Mouse (Mus musculus): Measurements from ENCODE around the gene Padi2. TPM values are rescaled to one million over a fixed set of nuclear protein-coding genes. Genes with fewer than 3 reads are reported as not detected.

Padi2 gene
- polyA plus RNA-seq, 1 experiment from 2014 or later = 1.2 TPM

- H3K9me3 ChIP-seq (replicated peaks) = no peaks in the 10 kb centered on the region
- no peaks in the 10 kb centered on the region for H3K4me1 ChIP-seq (replicated peaks)
- no peaks in the 10 kb centered on the region for H3K27me3 ChIP-seq
- ATAC-seq (replicated peaks; ENCODE audit: insufficient number of reproducible peaks, insufficient read depth, low FRiP score, low read depth) = no peak
- no peak overlapping the region for H3K27ac ChIP-seq
- no peak overlapping the region for H3K4me3 ChIP-seq
- H3K36me3 ChIP-seq = no peaks in the 10 kb centered on the region
- H3K9ac ChIP-seq = no peak overlapping the region
- WGBS = 61% methylated on average over 4 of the region's 4 CpGs
- H3K4me2 ChIP-seq = no peak overlapping the region
Observed at GRCm38 (mm10) chr4:140882365-140882764, 23.8 kb upstream of the Padi2 start.

- no peak for ATAC-seq (replicated peaks; ENCODE audit: insufficient number of reproducible peaks, insufficient read depth, low FRiP score, low read depth)
- H3K27me3 ChIP-seq = no peaks in the 10 kb centered on the region
- no peak overlapping the region for H3K4me2 ChIP-seq
- no peak overlapping the region for H3K27ac ChIP-seq
- H3K9ac ChIP-seq = no peak overlapping the region
- no peaks in the 10 kb centered on the region for H3K36me3 ChIP-seq
- no peaks in the 10 kb centered on the region for H3K4me1 ChIP-seq (replicated peaks)
- H3K9me3 ChIP-seq (replicated peaks) = no peaks in the 10 kb centered on the region
- 96% methylated on average over 3 of the region's 3 CpGs for WGBS
- H3K4me3 ChIP-seq = no peak overlapping the region
Observed at GRCm38 (mm10) chr4:140882981-140883380, 23.2 kb upstream of the Padi2 start.

DNA sequence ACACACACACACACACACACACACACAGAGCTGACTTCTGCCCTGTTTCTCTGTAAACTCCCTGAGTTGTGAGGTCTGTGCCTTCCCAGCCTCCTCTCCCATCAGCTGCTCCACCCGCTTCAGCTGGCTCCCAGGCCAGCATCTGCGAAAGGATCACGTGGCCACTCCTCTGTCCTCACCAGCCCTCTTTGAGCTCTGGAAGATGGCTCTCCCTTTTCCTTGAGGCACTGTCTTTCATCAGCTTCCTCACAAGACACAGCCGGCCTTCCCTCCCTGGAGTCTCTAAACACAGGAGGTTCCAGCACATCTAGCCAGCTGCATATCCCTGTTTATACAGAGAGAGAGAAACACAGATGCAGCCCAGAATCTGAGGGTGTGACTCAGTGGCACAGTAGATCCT, 22.3 kb upstream of the Padi2 start:
- no peak overlapping the region for H3K4me2 ChIP-seq
- H3K27me3 ChIP-seq = no peaks in the 10 kb centered on the region
- H3K4me3 ChIP-seq = no peak overlapping the region
- H3K27ac ChIP-seq = no peak overlapping the region
- no peaks in the 10 kb centered on the region for H3K9me3 ChIP-seq (replicated peaks)
- H3K36me3 ChIP-seq = no peaks in the 10 kb centered on the region
- 36% methylated on average over 4 of the region's 4 CpGs for WGBS
- no peaks in the 10 kb centered on the region for H3K4me1 ChIP-seq (replicated peaks)
- no peak overlapping the region for H3K9ac ChIP-seq
- no peak for ATAC-seq (replicated peaks; ENCODE audit: insufficient number of reproducible peaks, insufficient read depth, low FRiP score, low read depth)

GRCm38 (mm10) chr4:140891525-140892162, 14.5 kb upstream of the Padi2 start:
- no peaks in the 10 kb centered on the region for H3K4me1 ChIP-seq (replicated peaks)
- 0 out of 2 replicates have a peak, but pooled peaks cover 5% of the 10 kb centered on the region for H3K9me3 ChIP-seq (replicated peaks)

GRCm38 (mm10) chr4:140892163-140892530, 14.0 kb upstream of the Padi2 start:
- H3K9ac ChIP-seq = no peak overlapping the region
- H3K4me3 ChIP-seq = no peak overlapping the region
- H3K36me3 ChIP-seq = no peaks in the 10 kb centered on the region
- no peak for ATAC-seq (replicated peaks; ENCODE audit: insufficient number of reproducible peaks, insufficient read depth, low FRiP score, low read depth)
- H3K27ac ChIP-seq = no peak overlapping the region
- 0 out of 2 replicates have a peak, but pooled peaks cover 5% of the 10 kb centered on the region for H3K9me3 ChIP-seq (replicated peaks)
- no peaks in the 10 kb centered on the region for H3K27me3 ChIP-seq
- H3K4me2 ChIP-seq = no peak overlapping the region
- 61% methylated on average over 1 of the region's 1 CpGs for WGBS
- H3K4me1 ChIP-seq (replicated peaks) = no peaks in the 10 kb centered on the region

More at GRCm38 (mm10) chr4:140891525-140892162, 14.5 kb upstream of the Padi2 start:
- H3K27me3 ChIP-seq = no peaks in the 10 kb centered on the region
- H3K4me3 ChIP-seq = no peak overlapping the region
- H3K27ac ChIP-seq = no peak overlapping the region
- no peak overlapping the region for H3K9ac ChIP-seq
- no peak overlapping the region for H3K4me2 ChIP-seq
- 87% methylated on average over 14 of the region's 14 CpGs for WGBS
- H3K36me3 ChIP-seq = no peaks in the 10 kb centered on the region
- ATAC-seq (replicated peaks; ENCODE audit: insufficient number of reproducible peaks, insufficient read depth, low FRiP score, low read depth) = no peak

GRCm38 (mm10) chr4:140904776-140905425, 1.2 kb upstream of the Padi2 start:
- no peak overlapping the region for H3K4me3 ChIP-seq
- 55% methylated on average over 14 of the region's 14 CpGs for WGBS
- H3K27ac ChIP-seq = no peak overlapping the region
- peaks cover 21% of the 10 kb centered on the region for H3K4me1 ChIP-seq (replicated peaks)
- H3K27me3 ChIP-seq = peaks cover 51% of the 10 kb centered on the region
- no peak overlapping the region for H3K4me2 ChIP-seq
- H3K9me3 ChIP-seq (replicated peaks) = no peaks in the 10 kb centered on the region
- no peaks in the 10 kb centered on the region for H3K36me3 ChIP-seq
- no peak overlapping the region for H3K9ac ChIP-seq
- ATAC-seq (replicated peaks; ENCODE audit: insufficient number of reproducible peaks, insufficient read depth, low FRiP score, low read depth) = no peak

DNA sequence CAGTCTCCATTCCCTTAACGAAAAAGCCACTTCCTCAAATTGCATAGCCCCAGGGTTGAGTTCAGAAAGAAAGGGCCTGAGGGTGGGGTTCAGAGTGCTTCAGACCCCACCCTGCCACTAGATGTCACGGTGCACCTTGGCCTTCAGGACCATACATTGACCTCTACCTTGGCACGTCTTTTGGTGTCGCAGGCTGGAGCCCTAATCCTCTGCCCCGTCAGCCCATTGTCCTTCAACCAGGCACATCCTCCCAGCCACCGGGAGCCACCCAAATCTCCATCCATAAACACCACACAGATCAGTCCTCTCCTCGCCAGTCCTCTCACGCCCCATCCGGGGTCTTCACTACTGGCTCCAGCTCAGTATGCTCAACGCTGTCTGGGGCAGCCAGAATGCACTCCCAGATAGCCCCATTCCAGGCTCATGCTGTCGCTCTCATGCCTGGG, 695 bp upstream of the Padi2 start:
- no peak overlapping the region for H3K27ac ChIP-seq
- H3K36me3 ChIP-seq = no peaks in the 10 kb centered on the region
- peak overlapping the region; percentile 69 for H3K4me2 ChIP-seq
- H3K9me3 ChIP-seq (replicated peaks) = no peaks in the 10 kb centered on the region
- H3K4me3 ChIP-seq = peak overlapping the region; percentile 48
- H3K27me3 ChIP-seq = peaks cover 51% of the 10 kb centered on the region
- 16% methylated on average over 11 of the region's 11 CpGs for WGBS
- H3K9ac ChIP-seq = 0 out of 2 replicates have a peak overlapping the region, but pooled peaks have one; percentile 46
- peaks cover 21% of the 10 kb centered on the region for H3K4me1 ChIP-seq (replicated peaks)
- no peak for ATAC-seq (replicated peaks; ENCODE audit: insufficient number of reproducible peaks, insufficient read depth, low FRiP score, low read depth)

- 60% methylated on average over 11 of the region's 11 CpGs for WGBS
- Histone ChIP-seq H3K9me3 (replicated peaks) (no peaks in the 10 kb centered on the region), H3K4me1 (replicated peaks) (peaks cover 24% of the 10 kb centered on the region), H3K27ac (no peak overlapping the region), H3K27me3 (peaks cover 55% of the 10 kb centered on the region), H3K4me3 (no peak overlapping the region), H3K4me2 (peak overlapping the region; percentile 69; the same call in 1 of the 2 replicates), H3K9ac (no peak overlapping the region), H3K36me3 (no peaks in the 10 kb centered on the region)
- ATAC-seq (replicated peaks; ENCODE audit: insufficient number of reproducible peaks, insufficient read depth, low FRiP score, low read depth) = no peak
Observed at GRCm38 (mm10) chr4:140906827-140907280, 710 bp downstream of the Padi2 start.

- 70% methylated on average over 12 of the region's 12 CpGs for WGBS
- Histone ChIP-seq H3K27ac (no peak overlapping the region), H3K4me3 (no peak overlapping the region), H3K36me3 (no peaks in the 10 kb centered on the region), H3K4me1 (replicated peaks) (peaks cover 24% of the 10 kb centered on the region), H3K27me3 (peaks cover 57% of the 10 kb centered on the region), H3K4me2 (no peak overlapping the region), H3K9ac (no peak overlapping the region), H3K9me3 (replicated peaks) (no peaks in the 10 kb centered on the region)
- ATAC-seq (replicated peaks; ENCODE audit: insufficient number of reproducible peaks, insufficient read depth, low FRiP score, low read depth) = no peak; the same call in 1 of the 2 replicates
Observed at GRCm38 (mm10) chr4:140907306-140908024, 1.3 kb downstream of the Padi2 start.

DNA sequence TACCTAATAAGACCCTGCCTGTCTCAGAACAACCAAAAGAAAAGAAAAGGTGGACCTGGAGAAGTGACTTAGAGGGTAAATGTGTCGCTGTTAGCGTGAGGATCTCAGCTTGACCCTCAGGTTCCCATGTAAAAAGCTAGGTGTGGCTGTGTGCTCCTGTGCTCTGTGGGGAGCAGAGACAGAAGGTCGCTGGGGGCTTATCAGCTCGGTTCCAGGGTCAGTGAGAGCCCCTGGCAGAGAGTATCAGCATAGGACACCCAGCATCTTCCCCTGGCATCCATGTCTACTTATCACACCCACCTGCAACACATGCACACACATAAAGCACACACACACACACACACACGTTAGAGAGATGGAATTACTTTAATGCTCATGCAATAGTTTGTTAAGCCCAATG, 2.5 kb downstream of the Padi2 start:
- Histone ChIP-seq H3K27me3 (peaks cover 54% of the 10 kb centered on the region), H3K4me2 (no peak overlapping the region), H3K9me3 (replicated peaks) (no peaks in the 10 kb centered on the region), H3K4me3 (no peak overlapping the region), H3K4me1 (replicated peaks) (peaks cover 16% of the 10 kb centered on the region), H3K36me3 (no peaks in the 10 kb centered on the region), H3K27ac (no peak overlapping the region), H3K9ac (no peak overlapping the region)
- ATAC-seq (replicated peaks; ENCODE audit: insufficient number of reproducible peaks, insufficient read depth, low FRiP score, low read depth) = no peak
- whole genome bisulfite sequencing = 56% methylated on average over 5 of the region's 5 CpGs

DNA sequence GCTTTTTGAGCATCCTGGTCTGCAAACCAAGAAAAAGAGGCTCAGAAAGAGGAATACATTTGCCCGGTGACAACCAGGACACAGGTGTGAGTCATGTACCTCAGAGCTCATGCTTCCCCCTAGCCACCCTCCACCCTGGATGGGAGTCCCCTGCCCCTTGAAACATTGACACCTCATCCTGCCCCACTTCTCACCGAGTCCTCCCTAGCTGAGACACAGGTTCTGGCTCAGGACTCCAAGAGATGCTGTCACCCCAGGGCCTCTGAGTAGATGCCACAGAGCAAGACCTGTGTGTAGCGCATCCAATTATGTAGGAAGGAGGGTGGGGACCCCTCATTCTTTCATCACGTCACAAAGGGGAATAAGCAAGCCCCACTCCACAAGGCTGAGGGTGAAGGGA, 3.4 kb downstream of the Padi2 start:
- Histone ChIP-seq H3K9ac (no peak overlapping the region), H3K4me1 (replicated peaks) (peaks cover 16% of the 10 kb centered on the region), H3K36me3 (no peaks in the 10 kb centered on the region), H3K4me2 (no peak overlapping the region), H3K27me3 (peaks cover 47% of the 10 kb centered on the region), H3K4me3 (no peak overlapping the region), H3K9me3 (replicated peaks) (no peaks in the 10 kb centered on the region), H3K27ac (no peak overlapping the region)
- WGBS = 83% methylated on average over 4 of the region's 4 CpGs
- ATAC-seq (replicated peaks; ENCODE audit: insufficient number of reproducible peaks, insufficient read depth, low FRiP score, low read depth) = no peak
